Mouse (Mus musculus) heart, postnatal 0 days (tissue): ENCODE data around the gene Ropn1l. TPM values are rescaled to one million over a fixed set of nuclear protein-coding genes. Genes with fewer than 3 reads are reported as not detected.

Source experiments
- ATAC-seq: fragments of 200-750 bp; cut with Nextera tagmentation; 2 replicates; pipeline ENCODE4 v1.8.0; 2017; ENCODE audit warnings: low read depth, moderate number of reproducible peaks, moderate library complexity; ENCODE audit not compliant: insufficient read depth
- DNase-seq: peaks from one replicate; pipeline ENCODE4 v3.0.0-alpha.2; 2016; ENCODE audit warnings: low spot score
- H3K27ac ChIP-seq: fragments of 300-500 bp; sonication (generic); 2 replicates; pipeline ENCODE4 v1.5.1; 2014; ENCODE audit warnings: low read depth, mild to moderate bottlenecking
- H3K27me3 ChIP-seq: fragments of 300-500 bp; sonication (generic); 2 replicates; pipeline ENCODE4 v1.6.1; 2014; ENCODE audit warnings: low read length, mixed read lengths; ENCODE audit not compliant: control insufficient read depth, insufficient read depth
- H3K36me3 ChIP-seq: fragments of 300-500 bp; sonication (generic); replicated peaks from 2 replicates; pipeline ENCODE4 v1.6.1; 2014; ENCODE audit warnings: low read length, mixed read lengths; ENCODE audit not compliant: control insufficient read depth, insufficient read depth
- H3K4me1 ChIP-seq: fragments of 300-500 bp; sonication (generic); 2 replicates; pipeline ENCODE4 v1.6.1; 2014; ENCODE audit warnings: antibody characterized with exemption; ENCODE audit not compliant: control insufficient read depth, insufficient read depth
- H3K4me2 ChIP-seq: fragments of 300-500 bp; sonication (generic); 2 replicates; pipeline ENCODE4 v1.6.1; 2014; ENCODE audit warnings: low read depth, mild to moderate bottlenecking, low read length, moderate library complexity
- H3K4me3 ChIP-seq: fragments of 300-500 bp; sonication (generic); 2 replicates; pipeline ENCODE4 v1.5.1; 2014; ENCODE audit warnings: low read depth, low read length
- H3K9ac ChIP-seq: fragments of 300-500 bp; sonication (generic); replicated peaks from 2 replicates; pipeline ENCODE4 v1.6.1; 2014; ENCODE audit warnings: low read depth, low read length, mixed read lengths
- H3K9me3 ChIP-seq: fragments of 300-500 bp; sonication (generic); replicated peaks from 2 replicates; pipeline ENCODE4 v1.6.1; 2016; ENCODE audit warnings: low read length; ENCODE audit not compliant: control insufficient read depth
- CTCF ChIP-seq: IDR thresholded peaks from 2 replicates; pipeline ENCODE4 v1.5.1; 2016; ENCODE audit warnings: antibody characterized with exemption, control low read depth, low read depth
- EP300 ChIP-seq: IDR thresholded peaks from 2 replicates; pipeline ENCODE4 v1.6.1; 2016; ENCODE audit warnings: antibody characterized with exemption, low read depth
- WGBS: fragments of 180-500 bp; shearing (Covaris S2); extraction: QIAGEN DNeasy Blood & Tissue Kit; methylation state at CpG from one replicate; pipeline ENCODE4 v1.1.7; 2014; 5-methylcytosine and 5-hydroxymethylcytosine counted together
- polyA plus RNA-seq: library from polyadenylated mRNA; unstranded; fragments of >200 nt; fragmentation: Nextera tagmentation; extraction: Ambion mirVana; gene quantifications from 2 replicates; pipeline ENCODE4 v1.2.1, GENCODE M21; 2015
- total RNA-seq: library from RNA; depleted of rRNA; stranded (reverse); fragments of >200 nt; gene quantifications from 2 replicates; pipeline ENCODE4 v1.2.3, GENCODE M21; 2014; ENCODE audit warnings: low replicate concordance

The Ropn1l gene
- total and polyA plus RNA-seq, 2 experiments from 2014 or later, result 2.4 to 3.5 TPM

DNA sequence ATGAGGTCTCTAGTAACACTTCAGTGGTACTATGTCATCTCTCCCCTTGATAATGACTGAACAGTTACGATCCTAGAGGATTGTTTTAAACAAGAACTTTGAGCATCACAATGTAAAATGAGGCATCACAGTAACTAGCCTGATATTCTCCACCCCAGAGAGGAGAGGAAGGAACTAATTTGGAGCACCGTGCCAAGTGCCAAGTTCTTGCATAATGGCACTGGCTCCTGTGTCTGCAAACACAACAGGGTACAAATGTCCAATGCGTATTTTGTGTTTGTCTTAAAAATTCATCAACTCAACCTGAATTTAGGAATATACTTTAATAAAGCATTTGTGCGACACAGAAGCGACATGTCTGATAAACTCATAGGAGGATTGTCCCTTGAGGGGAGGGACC is 2.8 kb upstream of the Ropn1l start:
- whole genome bisulfite sequencing, result 82% methylated on average over 5 of the region's 5 CpGs
- Histone ChIP-seq H3K36me3 (peaks cover 42% of the 10 kb centered on the region), H3K4me2 (no peak overlapping the region), H3K9ac (no peak overlapping the region), H3K4me3 (no peak overlapping the region), H3K27me3 (no peaks in the 10 kb centered on the region), H3K27ac (no peak overlapping the region), H3K9me3 (no peaks in the 10 kb centered on the region), H3K4me1 (0 out of 2 replicates have a peak, but pooled peaks cover 6% of the 10 kb centered on the region)
- ATAC-seq (no peak), DNase-seq (no peak)
- TF ChIP-seq CTCF (no peak), EP300 (no peak)

DNA sequence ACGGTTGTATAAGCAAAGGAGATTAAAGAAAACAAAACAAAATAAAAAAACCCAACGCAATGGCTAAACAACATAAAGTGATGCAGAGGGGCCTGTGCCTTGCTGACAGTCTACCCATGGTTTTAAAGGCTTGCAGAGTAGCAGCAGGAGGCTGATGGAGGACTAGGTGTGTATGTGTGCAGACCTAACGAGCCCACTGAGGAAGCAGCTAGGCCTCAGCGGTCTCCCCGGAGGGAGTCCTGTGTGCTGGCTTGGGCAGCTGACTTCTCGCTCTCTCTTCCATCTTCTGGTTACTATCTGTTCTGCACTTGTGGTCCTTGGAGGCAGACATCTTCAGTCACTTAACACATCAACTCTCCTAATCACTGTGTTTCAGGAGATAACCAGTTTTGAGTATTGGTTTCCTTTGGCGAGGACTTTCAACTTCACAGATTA is 1.3 kb upstream of the Ropn1l start:
- no peaks in the 10 kb centered on the region for H3K9me3 ChIP-seq
- DNase-seq, result no peak
- 0 out of 2 replicates have a peak, but pooled peaks cover 6% of the 10 kb centered on the region for H3K4me1 ChIP-seq
- TF ChIP-seq EP300, result no peak
- TF ChIP-seq CTCF, result no peak
- H3K4me2 ChIP-seq, result no peak overlapping the region
- H3K36me3 ChIP-seq, result peaks cover 27% of the 10 kb centered on the region
- H3K27ac ChIP-seq, result no peak overlapping the region
- no peaks in the 10 kb centered on the region for H3K27me3 ChIP-seq
- no peak for ATAC-seq
- whole genome bisulfite sequencing, result 58% methylated on average over 7 of the region's 7 CpGs
- no peak overlapping the region for H3K9ac ChIP-seq
- H3K4me3 ChIP-seq, result no peak overlapping the region

DNA sequence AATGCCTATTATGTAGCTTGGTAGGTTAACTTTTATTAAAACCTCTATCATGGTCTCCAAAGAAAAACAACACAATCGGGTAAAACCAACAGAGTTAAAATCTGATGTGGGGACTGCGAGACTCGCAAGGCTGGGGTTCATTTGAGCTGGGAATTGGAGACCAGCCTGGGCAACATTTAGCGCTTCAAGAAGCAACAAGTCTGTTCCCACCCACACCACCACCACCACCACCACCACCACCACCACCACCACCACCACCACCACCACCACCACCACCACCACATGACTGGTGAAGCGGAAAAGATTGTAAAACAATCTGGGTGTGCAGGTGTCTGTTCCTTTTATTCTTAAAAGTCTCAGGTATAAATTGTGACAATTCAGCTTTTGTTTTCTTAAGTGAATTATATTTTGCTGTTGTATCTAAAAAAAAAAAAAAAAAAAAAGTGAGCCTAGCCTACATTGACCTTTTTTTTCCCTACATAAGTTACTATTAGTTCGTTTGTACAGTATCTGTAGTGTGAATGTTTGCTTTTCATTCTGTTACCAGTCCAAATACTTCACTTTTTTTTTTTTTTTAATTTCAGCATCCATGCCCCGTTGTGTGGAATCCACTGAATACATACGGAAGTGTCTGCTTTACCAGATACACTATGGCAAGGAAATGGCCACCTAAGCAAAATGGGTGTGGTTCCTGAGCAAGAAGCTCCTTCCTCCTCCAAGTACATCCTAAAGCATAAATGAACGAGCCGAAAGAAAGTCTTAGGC is 741 bp upstream of the Ropn1l start:
- Histone ChIP-seq H3K4me1 (0 out of 2 replicates have a peak, but pooled peaks cover 6% of the 10 kb centered on the region), H3K4me3 (peak overlapping the region; percentile 74), H3K27ac (peak overlapping the region; percentile 22; the same call in 1 of the 2 replicates), H3K9me3 (no peaks in the 10 kb centered on the region), H3K36me3 (peaks cover 21% of the 10 kb centered on the region), H3K9ac (peak overlapping the region; percentile 38), H3K4me2 (peak overlapping the region; percentile 91), H3K27me3 (no peaks in the 10 kb centered on the region)
- ATAC-seq (no peak), DNase-seq (no peak)
- TF ChIP-seq CTCF (no peak), EP300 (no peak)
- WGBS, result 50% methylated on average over 10 of the region's 10 CpGs

DNA sequence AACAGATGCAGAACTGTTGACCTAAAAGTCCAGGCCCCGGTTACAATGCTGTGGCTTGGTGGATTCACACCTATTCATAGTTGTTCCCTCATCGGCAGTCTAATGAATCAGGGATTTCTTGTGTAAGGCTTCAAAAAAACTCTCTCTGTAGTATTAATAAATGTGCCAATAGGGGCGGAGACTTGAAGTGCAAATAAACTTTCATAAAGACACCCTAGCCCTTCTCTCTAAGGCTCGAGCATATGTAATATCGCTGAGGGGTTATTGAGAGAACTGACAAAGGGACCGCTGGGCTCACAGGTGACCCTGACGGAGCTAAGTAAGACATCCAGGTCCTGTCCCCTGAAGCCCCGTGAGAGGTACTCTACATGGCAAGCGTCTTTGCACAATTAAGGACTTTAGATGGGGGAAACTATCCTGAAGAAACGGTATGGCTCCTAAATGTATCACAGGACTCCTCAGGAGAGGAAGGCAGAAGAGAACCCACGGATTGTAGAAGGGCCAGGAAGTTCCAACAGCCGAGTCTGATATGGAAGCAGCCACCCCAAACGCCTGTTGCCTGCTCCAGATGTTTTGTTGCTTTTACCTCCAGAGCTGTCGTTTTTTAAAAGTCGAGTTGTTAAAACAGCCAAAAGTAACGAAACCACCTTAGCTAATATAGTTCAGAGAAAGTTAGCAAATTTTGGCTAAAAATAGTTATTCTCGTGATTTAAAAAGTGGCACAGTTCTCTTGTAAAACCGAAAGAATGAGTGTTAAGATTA is 1.0 kb downstream of the Ropn1l start:
- DNase-seq (no peak), ATAC-seq (no peak)
- H3K27me3 ChIP-seq, result no peaks in the 10 kb centered on the region
- H3K4me3 ChIP-seq, result peak overlapping the region; percentile 74
- peak overlapping the region; percentile 80; the same call in 1 of the 2 replicates for H3K27ac ChIP-seq
- no peaks in the 10 kb centered on the region for H3K9me3 ChIP-seq
- 0 out of 2 replicates have a peak, but pooled peaks cover 6% of the 10 kb centered on the region for H3K4me1 ChIP-seq
- peak overlapping the region; percentile 91 for H3K4me2 ChIP-seq
- TF ChIP-seq EP300 (no peak), CTCF (no peak)
- H3K36me3 ChIP-seq, result peaks cover 6% of the 10 kb centered on the region; the same call in 1 of the 2 replicates
- 43% methylated on average over 18 of the region's 18 CpGs for WGBS
- peak overlapping the region; percentile 38 for H3K9ac ChIP-seq

GRCm38 (mm10) chr15:31449772-31450171 is 3.8 kb downstream of the Ropn1l start:
- Histone ChIP-seq H3K4me1 (0 out of 2 replicates have a peak, but pooled peaks cover 6% of the 10 kb centered on the region), H3K9ac (no peak overlapping the region), H3K27ac (no peak overlapping the region), H3K36me3 (no peaks in the 10 kb centered on the region), H3K4me2 (no peak overlapping the region), H3K4me3 (no peak overlapping the region), H3K27me3 (no peaks in the 10 kb centered on the region), H3K9me3 (no peaks in the 10 kb centered on the region)
- DNase-seq, result no peak
- TF ChIP-seq EP300 (no peak), CTCF (no peak)
- ATAC-seq, result no peak
- 4% methylated on average over 2 of the region's 2 CpGs for WGBS
